Mouse (Mus musculus) liver, adult 2 months (tissue): Measurements from ENCODE around the gene Sorbs2.

Experiments
- CTCF ChIP-seq: fragments of 200-500 bp; IDR thresholded peaks from 2 replicates; pipeline ENCODE4 v1.5.1; 2011; ENCODE audit warnings: low read depth, low read length, control low read depth
- POLR2A ChIP-seq: fragments of 200-500 bp; IDR thresholded peaks from 2 replicates; pipeline ENCODE4 v1.6.1; 2011; ENCODE audit warnings: low read length, control low read depth; ENCODE audit not compliant: insufficient read depth; ENCODE audit errors: extremely low read depth

GRCm38 (mm10) chr8:45486281-45486680 is 21.3 kb upstream of the Sorbs2 start:
- no peak for TF ChIP-seq CTCF
- no peak for TF ChIP-seq POLR2A
